Mouse (Mus musculus) intestine, embryonic 14.5 days (tissue): ENCODE measurements at regions not wholly inside any gene's neighbourhood (a gene's known extent, or its start where the extent isn't known, plus 50 kb on each side); places are given as distances from the start of the nearest gene placed in this dataset.

ENCODE experiments used
- ATAC-seq: fragments of 200-750 bp; cut with Nextera tagmentation; replicated peaks from 2 replicates; pipeline ENCODE4 v1.8.0; 2017; ENCODE audit warnings: low read depth, moderate number of reproducible peaks, moderate TSS enrichment, moderate library complexity; ENCODE audit not compliant: low FRiP score, low TSS enrichment
- DNase-seq: peaks from one replicate; pipeline ENCODE4 v3.0.0-alpha.2; 2018; ENCODE audit warnings: low spot score
- H3K27ac ChIP-seq: fragments of 300-500 bp; sonication (generic); 2 replicates; pipeline ENCODE4 v1.5.1; 2014; ENCODE audit warnings: low read depth, mild to moderate bottlenecking, control low read depth
- H3K27me3 ChIP-seq: fragments of 300-500 bp; sonication (generic); replicated peaks from 2 replicates; pipeline ENCODE4 v1.6.1; 2014; ENCODE audit warnings: low read length, control low read depth; ENCODE audit not compliant: control insufficient read depth, insufficient read depth
- H3K36me3 ChIP-seq: fragments of 300-500 bp; sonication (generic); 2 replicates; pipeline ENCODE4 v1.6.1; 2014; ENCODE audit warnings: low read length, control low read depth; ENCODE audit not compliant: control insufficient read depth, insufficient read depth
- H3K4me1 ChIP-seq: fragments of 300-500 bp; sonication (generic); replicated peaks from 2 replicates; pipeline ENCODE4 v1.6.1; 2014; ENCODE audit warnings: low read length, control low read depth, mixed read lengths; ENCODE audit not compliant: control insufficient read depth, insufficient read depth
- H3K4me2 ChIP-seq: fragments of 300-500 bp; sonication (generic); 2 replicates; pipeline ENCODE4 v1.6.1; 2014; ENCODE audit warnings: low read length
- H3K4me3 ChIP-seq: fragments of 300-500 bp; sonication (generic); 2 replicates; pipeline ENCODE4 v1.5.1; 2014; ENCODE audit warnings: low read depth, low read length, control low read depth, mixed read lengths
- H3K9ac ChIP-seq: fragments of 300-500 bp; sonication (generic); 2 replicates; pipeline ENCODE4 v1.6.1; 2014; ENCODE audit warnings: mild to moderate bottlenecking, low read length
- H3K9me3 ChIP-seq: fragments of 300-500 bp; sonication (generic); 2 replicates; pipeline ENCODE4 v1.6.1; 2016; ENCODE audit warnings: low read length, control low read depth; ENCODE audit not compliant: control insufficient read depth
- WGBS: fragments of 180-500 bp; shearing (Covaris S2); extraction: QIAGEN DNeasy Blood & Tissue Kit; methylation state at CpG from one replicate; pipeline ENCODE4 v1.1.7; 2014; 5-methylcytosine and 5-hydroxymethylcytosine counted together

DNA sequence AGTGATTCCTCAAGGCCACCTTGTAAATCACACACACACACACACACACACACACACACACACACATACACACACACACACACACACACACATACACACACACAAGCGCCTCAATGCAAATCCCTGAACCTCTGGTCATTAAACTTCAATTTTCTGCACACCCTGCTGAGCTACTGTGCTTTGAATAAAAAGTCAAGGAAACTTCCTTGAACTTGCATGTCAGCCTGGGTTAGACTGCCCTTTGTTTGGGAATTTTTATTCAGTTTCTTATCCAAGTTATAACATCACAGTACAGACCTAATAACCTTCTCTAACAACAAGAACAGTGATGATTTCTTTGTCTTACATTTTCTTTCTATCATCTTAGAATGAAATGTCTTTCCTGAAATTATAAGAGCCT lies 528.1 kb upstream of the Cdh11 start:
- no peak overlapping the region for H3K4me2 ChIP-seq
- no peaks in the 10 kb centered on the region for H3K4me1 ChIP-seq
- no peaks in the 10 kb centered on the region for H3K27me3 ChIP-seq
- H3K27ac ChIP-seq: no peak overlapping the region
- 78% methylated on average over 1 of the region's 1 CpGs for WGBS
- DNase-seq (no peak), ATAC-seq (no peak)
- no peaks in the 10 kb centered on the region for H3K9me3 ChIP-seq
- no peak overlapping the region for H3K9ac ChIP-seq
- no peaks in the 10 kb centered on the region for H3K36me3 ChIP-seq
- H3K4me3 ChIP-seq: no peak overlapping the region

DNA sequence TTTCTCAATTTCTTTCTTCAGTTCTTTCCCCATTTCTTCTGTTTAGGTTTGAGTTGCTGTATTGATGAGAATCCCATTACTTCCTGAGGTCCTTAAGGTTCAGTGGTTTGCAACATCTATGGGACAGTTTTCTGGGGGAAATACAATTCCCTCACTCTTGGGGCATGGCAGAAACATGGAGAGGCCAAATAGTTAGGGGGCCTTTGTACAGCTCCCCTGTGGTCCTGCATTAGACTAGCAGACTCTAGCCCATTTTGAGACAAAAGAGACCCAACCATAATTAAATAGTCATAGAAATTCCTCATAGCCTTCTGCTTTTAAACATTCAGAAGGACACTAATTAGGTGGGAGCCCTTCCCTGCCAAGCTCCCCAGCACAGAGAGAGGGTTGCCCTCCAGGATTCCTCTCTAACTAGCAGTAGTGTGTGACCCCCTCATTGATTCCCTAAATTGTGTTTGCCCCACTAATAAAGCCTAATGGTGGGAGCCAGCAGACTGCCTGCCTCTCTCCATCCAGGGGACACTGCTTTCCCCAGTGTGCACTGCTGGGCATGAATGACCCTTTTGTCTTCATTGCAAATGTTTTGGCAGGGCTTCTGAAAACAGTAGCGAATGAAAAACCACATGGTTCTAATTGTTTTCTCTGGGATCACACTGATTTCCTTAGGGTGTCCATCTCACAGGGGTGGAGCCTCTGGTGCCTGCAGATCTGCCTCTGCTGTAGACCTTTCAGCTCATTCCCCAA lies 529.0 kb upstream of the Cdh11 start:
- no peak for ATAC-seq
- WGBS: 40% methylated on average over 1 of the region's 1 CpGs
- Histone ChIP-seq H3K4me2 (no peak overlapping the region), H3K4me3 (no peak overlapping the region), H3K9ac (no peak overlapping the region), H3K27ac (no peak overlapping the region), H3K4me1 (no peaks in the 10 kb centered on the region), H3K9me3 (no peaks in the 10 kb centered on the region), H3K36me3 (no peaks in the 10 kb centered on the region), H3K27me3 (no peaks in the 10 kb centered on the region)
- no peak for DNase-seq

DNA sequence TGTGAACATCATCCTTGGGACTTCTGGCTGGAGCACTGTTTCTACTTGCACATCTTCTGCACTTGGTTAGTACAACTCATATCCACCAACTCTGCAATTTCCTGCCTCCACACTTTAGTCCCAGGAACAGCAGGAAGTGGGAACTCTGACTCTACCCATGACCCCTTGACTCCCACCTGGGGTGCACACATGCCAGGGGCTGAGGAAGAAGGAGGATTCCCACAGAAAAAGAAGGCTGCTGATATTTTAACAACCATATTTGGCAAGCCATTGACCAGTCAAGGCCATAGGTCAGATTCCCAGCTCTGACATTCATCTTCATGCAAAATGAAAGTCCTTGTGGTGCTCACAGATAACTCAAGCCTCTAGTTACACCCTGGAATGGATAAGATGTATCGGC lies 530.3 kb upstream of the Cdh11 start:
- no peaks in the 10 kb centered on the region for H3K4me1 ChIP-seq
- WGBS: 88% methylated on average over 1 of the region's 1 CpGs

DNA sequence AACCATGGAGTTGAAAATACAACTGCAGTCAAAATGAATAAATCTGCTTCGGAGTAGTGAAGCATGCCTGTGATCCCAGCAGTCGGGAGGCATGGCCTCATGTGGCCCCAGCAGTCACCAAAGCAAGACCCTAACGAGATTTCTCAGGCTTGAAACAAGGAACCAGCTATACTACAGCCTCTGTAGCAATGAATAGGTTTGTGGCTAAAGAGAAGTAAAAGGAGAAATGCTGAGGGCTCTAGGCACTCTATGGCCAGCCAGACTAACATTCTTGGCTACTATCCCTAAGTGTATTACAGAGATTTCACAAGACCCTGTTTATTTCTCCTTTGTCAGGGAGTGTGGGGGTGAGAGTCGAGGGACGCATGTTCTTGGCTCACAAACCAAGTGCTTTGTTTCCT lies 531.2 kb upstream of the Cdh11 start:
- no peaks in the 10 kb centered on the region for H3K27me3 ChIP-seq
- no peak overlapping the region for H3K9ac ChIP-seq
- H3K4me2 ChIP-seq: no peak overlapping the region
- no peaks in the 10 kb centered on the region for H3K9me3 ChIP-seq
- DNase-seq (no peak), ATAC-seq (no peak)
- no peak overlapping the region for H3K4me3 ChIP-seq
- 61% methylated on average over 5 of the region's 5 CpGs for WGBS
- no peaks in the 10 kb centered on the region for H3K36me3 ChIP-seq
- no peak overlapping the region for H3K27ac ChIP-seq
- no peaks in the 10 kb centered on the region for H3K4me1 ChIP-seq

More for the DNA sequence above, 530.3 kb upstream of the Cdh11 start:
- no peaks in the 10 kb centered on the region for H3K27me3 ChIP-seq
- H3K9ac ChIP-seq: no peak overlapping the region
- H3K4me3 ChIP-seq: no peak overlapping the region
- no peak for ATAC-seq
- H3K4me2 ChIP-seq: no peak overlapping the region
- no peaks in the 10 kb centered on the region for H3K36me3 ChIP-seq
- DNase-seq: no peak
- H3K9me3 ChIP-seq: no peaks in the 10 kb centered on the region
- H3K27ac ChIP-seq: no peak overlapping the region

DNA sequence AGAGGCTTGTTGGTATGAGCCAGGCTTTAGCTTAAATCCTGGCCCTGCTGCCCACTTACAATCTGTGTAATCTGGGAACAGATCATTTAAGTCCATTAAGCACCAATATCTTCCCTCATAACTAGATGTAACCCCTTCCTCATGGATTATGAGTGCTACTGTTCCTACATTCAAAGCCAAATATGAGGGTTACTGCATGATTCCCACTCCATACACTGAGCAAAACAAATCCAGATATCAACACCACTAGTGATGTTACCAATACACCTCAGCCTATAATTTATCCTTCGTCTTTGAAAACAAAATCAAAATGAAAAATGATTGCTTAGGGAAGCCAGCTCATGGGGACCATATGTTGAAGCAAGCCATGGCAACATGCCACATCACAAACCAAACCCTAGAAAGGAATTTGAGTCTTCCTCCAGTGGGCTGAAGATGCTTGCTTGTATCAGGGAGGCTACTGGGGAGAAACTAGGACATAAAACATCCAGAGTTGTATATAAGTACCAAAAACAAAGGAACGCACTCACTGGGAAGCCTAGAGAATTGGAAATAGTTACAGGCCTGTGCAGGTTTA lies 531.8 kb upstream of the Cdh11 start:
- H3K27me3 ChIP-seq: no peaks in the 10 kb centered on the region
- no peaks in the 10 kb centered on the region for H3K4me1 ChIP-seq
- no peak overlapping the region for H3K9ac ChIP-seq
- H3K36me3 ChIP-seq: no peaks in the 10 kb centered on the region
- no peaks in the 10 kb centered on the region for H3K9me3 ChIP-seq
- no peak overlapping the region for H3K4me3 ChIP-seq
- no peak overlapping the region for H3K27ac ChIP-seq
- DNase-seq (no peak), ATAC-seq (no peak)
- 62% methylated on average over 2 of the region's 2 CpGs for WGBS
- H3K4me2 ChIP-seq: no peak overlapping the region

DNA sequence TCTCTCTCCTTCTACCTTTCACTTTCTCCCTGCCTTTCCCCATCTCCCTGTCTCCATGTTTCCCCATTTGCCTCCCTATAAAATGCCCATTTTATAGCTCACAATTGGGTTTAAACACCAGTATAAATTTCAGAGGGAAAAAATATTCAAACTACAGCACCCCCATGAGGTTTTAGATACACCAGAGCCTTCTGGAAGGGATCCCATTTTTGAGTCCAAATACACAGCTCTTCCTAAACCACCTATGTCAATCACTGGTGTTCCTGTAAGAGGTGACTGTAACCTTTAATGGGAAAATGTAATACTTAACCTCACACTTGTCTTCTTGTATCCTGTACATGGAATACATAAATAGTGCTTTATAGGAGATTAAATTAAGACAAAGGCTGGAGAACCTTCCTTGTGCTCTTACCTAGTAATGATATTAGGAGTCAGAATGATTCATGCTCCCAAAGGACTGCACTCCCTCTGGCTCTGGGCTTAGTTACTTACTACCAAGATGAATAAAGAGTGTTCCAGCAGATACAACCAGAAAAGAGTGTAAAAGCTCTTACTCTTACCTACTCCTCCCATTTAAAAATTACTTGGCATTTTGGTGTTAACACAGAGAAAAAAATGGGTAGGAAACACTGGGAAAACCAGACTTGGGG lies 538.7 kb upstream of the Cdh11 start:
- Histone ChIP-seq H3K4me1 (no peaks in the 10 kb centered on the region), H3K4me3 (no peak overlapping the region), H3K27me3 (no peaks in the 10 kb centered on the region), H3K36me3 (no peaks in the 10 kb centered on the region), H3K4me2 (no peak overlapping the region), H3K9me3 (no peaks in the 10 kb centered on the region), H3K9ac (no peak overlapping the region), H3K27ac (no peak overlapping the region)
- DNase-seq (no peak), ATAC-seq (no peak)

DNA sequence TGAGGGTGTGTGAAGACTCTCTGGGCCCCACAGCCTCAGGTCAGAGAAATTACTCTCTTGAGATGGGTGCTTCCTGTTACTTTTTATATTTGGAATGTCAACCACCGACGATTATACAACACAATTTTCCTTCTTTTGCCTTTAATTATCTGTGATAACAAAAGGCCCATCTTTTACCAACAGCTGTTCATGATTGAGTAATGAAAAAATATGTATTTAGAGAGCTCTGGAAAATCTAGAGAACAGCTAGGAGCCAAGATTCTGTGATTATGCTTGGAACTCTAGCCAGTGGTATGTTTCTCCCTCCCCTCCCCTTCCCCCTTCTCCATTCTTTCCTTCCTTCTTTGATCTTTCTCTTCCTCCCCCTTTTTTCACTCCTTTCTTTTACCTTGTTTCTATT lies 546.0 kb upstream of the Cdh11 start:
- no peak overlapping the region for H3K4me3 ChIP-seq
- H3K4me1 ChIP-seq: no peaks in the 10 kb centered on the region
- no peak overlapping the region for H3K4me2 ChIP-seq
- no peak for DNase-seq
- H3K9ac ChIP-seq: no peak overlapping the region
- no peaks in the 10 kb centered on the region for H3K27me3 ChIP-seq
- no peak for ATAC-seq
- H3K36me3 ChIP-seq: no peaks in the 10 kb centered on the region
- H3K9me3 ChIP-seq: no peaks in the 10 kb centered on the region
- WGBS: 73% methylated on average over 2 of the region's 2 CpGs
- no peak overlapping the region for H3K27ac ChIP-seq

DNA sequence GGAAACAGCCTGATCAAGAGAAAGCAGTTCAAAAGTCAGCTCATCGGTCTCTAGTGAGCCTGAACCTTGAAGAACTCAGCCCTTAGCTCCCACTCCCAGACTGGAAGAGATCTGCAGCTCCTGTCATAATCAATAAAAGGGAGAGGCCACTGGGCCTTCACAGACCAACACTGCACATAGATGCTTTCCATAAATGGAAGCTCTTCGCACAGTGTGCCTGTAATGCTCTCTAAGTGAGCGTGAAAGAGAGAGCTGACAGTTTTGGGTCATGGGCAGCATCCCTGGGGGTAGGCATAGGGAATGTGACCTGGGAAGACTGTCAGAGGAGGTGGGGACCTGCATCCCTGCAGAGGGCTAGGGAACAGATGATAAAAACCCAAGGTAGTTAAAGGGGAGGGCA lies 551.9 kb upstream of the Cdh11 start:
- H3K27me3 ChIP-seq: no peaks in the 10 kb centered on the region
- 93% methylated on average over 3 of the region's 3 CpGs for WGBS
- DNase-seq (no peak), ATAC-seq (no peak)
- no peaks in the 10 kb centered on the region for H3K4me1 ChIP-seq
- no peak overlapping the region for H3K9ac ChIP-seq
- H3K4me2 ChIP-seq: no peak overlapping the region
- no peaks in the 10 kb centered on the region for H3K36me3 ChIP-seq
- no peak overlapping the region for H3K27ac ChIP-seq
- H3K9me3 ChIP-seq: no peaks in the 10 kb centered on the region
- H3K4me3 ChIP-seq: no peak overlapping the region

DNA sequence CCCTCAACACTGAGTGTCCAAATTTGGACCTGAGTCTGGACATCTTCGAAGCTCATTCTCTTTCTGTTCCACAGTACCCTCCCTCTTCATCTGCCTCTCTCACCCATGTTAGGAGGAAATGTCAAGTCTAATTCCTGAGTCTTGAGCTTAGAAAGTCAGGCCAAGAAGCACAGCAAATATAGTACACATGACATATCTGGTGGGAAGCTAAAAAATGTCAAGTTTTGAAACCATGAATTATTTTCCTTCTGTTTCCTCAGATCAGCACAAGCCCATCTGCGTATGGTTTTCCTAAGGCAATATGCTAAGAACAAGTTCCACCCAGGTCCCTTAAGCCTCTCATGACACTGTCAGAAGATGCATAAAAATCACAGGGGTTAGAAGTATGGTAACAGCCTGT lies 553.6 kb upstream of the Cdh11 start:
- 89% methylated on average over 2 of the region's 2 CpGs for WGBS
- no peak for ATAC-seq

More for the DNA sequence above, 553.6 kb upstream of the Cdh11 start:
- no peak for DNase-seq
- Histone ChIP-seq H3K27me3 (no peaks in the 10 kb centered on the region), H3K9ac (no peak overlapping the region), H3K4me2 (no peak overlapping the region), H3K36me3 (no peaks in the 10 kb centered on the region), H3K27ac (no peak overlapping the region), H3K4me1 (no peaks in the 10 kb centered on the region), H3K9me3 (no peaks in the 10 kb centered on the region), H3K4me3 (no peak overlapping the region)
